Mouse (Mus musculus): Measurements from ENCODE around the gene Gsdme.

The Gsdme gene

GRCm38 (mm10) chr6:50187955-50188354 lies 75.7 kb downstream of the Gsdme start:
- no peak for DNase-seq (ENCODE audit: low spot score)

GRCm38 (mm10) chr6:50180189-50180588 lies 83.5 kb downstream of the Gsdme start:
- DNase-seq (ENCODE audit: low spot score), result no peak

- no peak for DNase-seq (ENCODE audit: low spot score)
Observed at GRCm38 (mm10) chr6:50175736-50176135, 87.9 kb downstream of the Gsdme start.

- DNase-seq (ENCODE audit: low spot score), result no peak
Observed at GRCm38 (mm10) chr6:50169771-50170170, 93.9 kb downstream of the Gsdme start.

GRCm38 (mm10) chr6:50168821-50169220 lies 94.8 kb downstream of the Gsdme start:
- no peak for DNase-seq (ENCODE audit: low spot score)

GRCm38 (mm10) chr6:50163013-50163412 lies 100.6 kb downstream of the Gsdme start:
- DNase-seq (ENCODE audit: low spot score), result no peak

GRCm38 (mm10) chr6:50159842-50160241 lies 103.8 kb downstream of the Gsdme start:
- DNase-seq (ENCODE audit: low spot score), result no peak

- no peak for DNase-seq (ENCODE audit: low spot score)
Observed at GRCm38 (mm10) chr6:50149378-50149777, 114.3 kb downstream of the Gsdme start.

- DNase-seq (ENCODE audit: low spot score), result no peak
Observed at GRCm38 (mm10) chr6:50146158-50146557, 117.5 kb downstream of the Gsdme start.

- DNase-seq (ENCODE audit: low spot score), result peak; percentile 50
Observed at GRCm38 (mm10) chr6:50139526-50139925, 124.1 kb downstream of the Gsdme start.

Data from yolk sac, embryonic 10.5 days (tissue).